Mouse (Mus musculus): ENCODE data around the gene Zfp553. TPM values are rescaled to one million over a fixed set of nuclear protein-coding genes. Genes with fewer than 3 reads are reported as not detected.

The Zfp553 gene
- 48.7 and 54.9 TPM in 2 replicates for polyA plus RNA-seq (2015; fragmentation: Nextera tagmentation; extraction: Ambion mirVana)

- peak; percentile 93 for ATAC-seq
- H3K4me2 ChIP-seq (ENCODE audit: low read length), result peak within 1 kb of the TSS; percentile 90
- H3K27ac ChIP-seq (ENCODE audit: low read length), result peak within 1 kb of the TSS; percentile 99
- H3K9me3 ChIP-seq (replicated peaks; ENCODE audit: control insufficient read depth, low read length, poor library complexity, severe bottlenecking), result no peaks in the 10 kb centered on the region
- H3K36me3 ChIP-seq (ENCODE audit: control insufficient read depth, insufficient read depth, low read length), result peaks cover 26% of the 10 kb centered on the region
- H3K4me3 ChIP-seq (ENCODE audit: low read depth, low read length), result peak within 1 kb of the TSS; percentile 96
- no peaks in the 10 kb centered on the region for H3K27me3 ChIP-seq (ENCODE audit: control insufficient read depth, insufficient read depth, low read depth, low read length)
- H3K9ac ChIP-seq (ENCODE audit: low read depth, low read length), result peak within 1 kb of the TSS; percentile 99
- under 1% methylated on average over 63 of the region's 64 CpGs for WGBS
- H3K4me1 ChIP-seq (ENCODE audit: control insufficient read depth, insufficient read depth, low read length), result peaks cover 38% of the 10 kb centered on the region
Observed at GRCm38 (mm10) chr7:127232622-127233367, at the start of gene Zfp553, which contains the start of gene Sept1. TSS of gene Zfp553 (plus strand) at chr7:127233061. TSS of gene Sept1 (minus strand) at chr7:127233130.

DNA sequence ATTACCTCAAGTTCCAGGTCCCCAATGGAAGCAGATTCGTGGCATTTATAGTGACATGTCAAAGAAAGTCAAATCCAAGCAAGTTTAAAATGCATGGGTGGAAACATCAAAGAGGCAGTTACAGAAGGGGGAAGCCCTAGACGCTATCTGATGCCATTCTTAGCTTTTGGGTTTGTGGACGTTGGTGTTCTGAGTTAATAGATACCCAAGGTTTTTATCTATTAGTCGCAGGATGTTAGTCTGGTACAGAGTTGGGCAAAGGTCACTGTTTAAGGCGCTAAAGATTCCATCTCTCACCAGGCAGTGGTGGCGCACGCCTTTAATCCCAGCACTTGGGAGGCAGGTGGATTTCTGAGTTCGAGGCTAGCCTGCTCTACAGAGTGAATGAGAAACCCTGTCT lies 49.5 kb upstream of the Zfp553 start:
- 83% methylated on average over 8 of the region's 8 CpGs for WGBS
- Histone ChIP-seq H3K36me3 (ENCODE audit: control insufficient read depth, insufficient read depth, low read length) (no peaks in the 10 kb centered on the region), H3K4me1 (ENCODE audit: control insufficient read depth, insufficient read depth, low read length) (no peaks in the 10 kb centered on the region), H3K27ac (ENCODE audit: low read length) (no peak overlapping the region), H3K4me2 (ENCODE audit: low read length) (no peak overlapping the region), H3K27me3 (ENCODE audit: control insufficient read depth, insufficient read depth, low read depth, low read length) (no peaks in the 10 kb centered on the region), H3K9ac (ENCODE audit: low read depth, low read length) (no peak overlapping the region), H3K4me3 (ENCODE audit: low read depth, low read length) (no peak overlapping the region), H3K9me3 (replicated peaks; ENCODE audit: control insufficient read depth, low read length, poor library complexity, severe bottlenecking) (no peaks in the 10 kb centered on the region)
- no peak for ATAC-seq

DNA sequence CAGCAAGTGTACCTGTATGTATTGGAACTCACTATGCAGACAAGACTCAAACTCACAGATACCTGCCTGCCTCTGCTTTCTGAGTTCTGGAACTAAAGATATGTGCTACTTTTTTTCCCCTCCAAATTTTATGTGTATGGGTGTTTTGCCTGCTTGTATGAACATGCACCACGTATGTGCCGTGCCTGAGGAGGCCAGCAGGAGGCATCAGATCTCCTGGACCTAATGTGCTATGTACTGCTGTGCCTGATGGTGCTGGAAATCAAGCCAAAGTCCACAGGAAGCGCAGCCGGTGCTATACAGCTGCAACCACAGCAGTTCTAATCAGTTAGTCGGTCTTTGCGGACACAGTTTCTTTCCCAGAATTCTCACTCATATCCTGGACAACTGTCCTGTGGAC lies 49.0 kb upstream of the Zfp553 start:
- Histone ChIP-seq H3K9me3 (replicated peaks; ENCODE audit: control insufficient read depth, low read length, poor library complexity, severe bottlenecking) (no peaks in the 10 kb centered on the region), H3K4me3 (ENCODE audit: low read depth, low read length) (no peak overlapping the region), H3K36me3 (ENCODE audit: control insufficient read depth, insufficient read depth, low read length) (no peaks in the 10 kb centered on the region), H3K9ac (ENCODE audit: low read depth, low read length) (no peak overlapping the region), H3K4me1 (ENCODE audit: control insufficient read depth, insufficient read depth, low read length) (no peaks in the 10 kb centered on the region), H3K27me3 (ENCODE audit: control insufficient read depth, insufficient read depth, low read depth, low read length) (no peaks in the 10 kb centered on the region), H3K27ac (ENCODE audit: low read length) (no peak overlapping the region), H3K4me2 (ENCODE audit: low read length) (no peak overlapping the region)
- no peak for ATAC-seq
- WGBS, result 82% methylated on average over 6 of the region's 6 CpGs

- Histone ChIP-seq H3K36me3 (ENCODE audit: control insufficient read depth, insufficient read depth, low read length) (no peaks in the 10 kb centered on the region), H3K4me1 (ENCODE audit: control insufficient read depth, insufficient read depth, low read length) (no peaks in the 10 kb centered on the region), H3K27ac (ENCODE audit: low read length) (no peak overlapping the region), H3K4me3 (ENCODE audit: low read depth, low read length) (no peak overlapping the region), H3K9ac (ENCODE audit: low read depth, low read length) (no peak overlapping the region), H3K9me3 (replicated peaks; ENCODE audit: control insufficient read depth, low read length, poor library complexity, severe bottlenecking) (no peaks in the 10 kb centered on the region), H3K4me2 (ENCODE audit: low read length) (no peak overlapping the region), H3K27me3 (ENCODE audit: control insufficient read depth, insufficient read depth, low read depth, low read length) (no peaks in the 10 kb centered on the region)
- ATAC-seq, result no peak
- WGBS, result no CpG with 5 or more reads among the region's 1 CpGs
Observed at GRCm38 (mm10) chr7:127184720-127185119, 48.1 kb upstream of the Zfp553 start.

DNA sequence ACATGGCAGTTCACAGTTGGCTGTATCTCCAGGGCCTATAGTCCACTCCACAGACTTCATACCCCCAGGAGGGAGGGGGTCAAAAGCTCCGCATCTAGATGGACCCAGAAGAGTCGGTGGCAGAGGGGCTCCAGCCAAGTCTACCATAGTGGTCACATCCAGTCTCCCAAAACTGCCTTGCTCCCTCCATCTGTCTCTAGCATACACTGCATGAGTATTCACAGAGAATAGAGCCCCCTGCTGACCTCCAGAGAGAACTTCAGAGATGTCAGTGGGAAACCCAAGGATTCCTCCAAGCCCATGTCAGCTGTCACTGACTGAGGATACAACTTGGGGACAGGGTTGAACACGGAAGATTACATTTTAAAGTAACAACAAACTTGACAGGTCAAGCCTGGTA lies 47.3 kb upstream of the Zfp553 start:
- Histone ChIP-seq H3K4me1 (ENCODE audit: control insufficient read depth, insufficient read depth, low read length) (no peaks in the 10 kb centered on the region), H3K4me2 (ENCODE audit: low read length) (no peak overlapping the region), H3K4me3 (ENCODE audit: low read depth, low read length) (no peak overlapping the region), H3K27ac (ENCODE audit: low read length) (no peak overlapping the region), H3K36me3 (ENCODE audit: control insufficient read depth, insufficient read depth, low read length) (no peaks in the 10 kb centered on the region), H3K9me3 (replicated peaks; ENCODE audit: control insufficient read depth, low read length, poor library complexity, severe bottlenecking) (no peaks in the 10 kb centered on the region), H3K27me3 (ENCODE audit: control insufficient read depth, insufficient read depth, low read depth, low read length) (no peaks in the 10 kb centered on the region), H3K9ac (ENCODE audit: low read depth, low read length) (no peak overlapping the region)
- no peak for ATAC-seq
- WGBS, result 67% methylated on average over 3 of the region's 3 CpGs

GRCm38 (mm10) chr7:127187351-127187750 lies 45.5 kb upstream of the Zfp553 start:
- Histone ChIP-seq H3K4me1 (ENCODE audit: control insufficient read depth, insufficient read depth, low read length) (no peaks in the 10 kb centered on the region), H3K9me3 (replicated peaks; ENCODE audit: control insufficient read depth, low read length, poor library complexity, severe bottlenecking) (no peaks in the 10 kb centered on the region), H3K27ac (ENCODE audit: low read length) (no peak overlapping the region), H3K27me3 (ENCODE audit: control insufficient read depth, insufficient read depth, low read depth, low read length) (no peaks in the 10 kb centered on the region), H3K4me2 (ENCODE audit: low read length) (no peak overlapping the region), H3K9ac (ENCODE audit: low read depth, low read length) (no peak overlapping the region), H3K36me3 (ENCODE audit: control insufficient read depth, insufficient read depth, low read length) (peaks cover 5% of the 10 kb centered on the region; the same call in 1 of the 2 replicates), H3K4me3 (ENCODE audit: low read depth, low read length) (no peak overlapping the region)
- no peak for ATAC-seq
- WGBS, result 70% methylated on average over 10 of the region's 10 CpGs

DNA sequence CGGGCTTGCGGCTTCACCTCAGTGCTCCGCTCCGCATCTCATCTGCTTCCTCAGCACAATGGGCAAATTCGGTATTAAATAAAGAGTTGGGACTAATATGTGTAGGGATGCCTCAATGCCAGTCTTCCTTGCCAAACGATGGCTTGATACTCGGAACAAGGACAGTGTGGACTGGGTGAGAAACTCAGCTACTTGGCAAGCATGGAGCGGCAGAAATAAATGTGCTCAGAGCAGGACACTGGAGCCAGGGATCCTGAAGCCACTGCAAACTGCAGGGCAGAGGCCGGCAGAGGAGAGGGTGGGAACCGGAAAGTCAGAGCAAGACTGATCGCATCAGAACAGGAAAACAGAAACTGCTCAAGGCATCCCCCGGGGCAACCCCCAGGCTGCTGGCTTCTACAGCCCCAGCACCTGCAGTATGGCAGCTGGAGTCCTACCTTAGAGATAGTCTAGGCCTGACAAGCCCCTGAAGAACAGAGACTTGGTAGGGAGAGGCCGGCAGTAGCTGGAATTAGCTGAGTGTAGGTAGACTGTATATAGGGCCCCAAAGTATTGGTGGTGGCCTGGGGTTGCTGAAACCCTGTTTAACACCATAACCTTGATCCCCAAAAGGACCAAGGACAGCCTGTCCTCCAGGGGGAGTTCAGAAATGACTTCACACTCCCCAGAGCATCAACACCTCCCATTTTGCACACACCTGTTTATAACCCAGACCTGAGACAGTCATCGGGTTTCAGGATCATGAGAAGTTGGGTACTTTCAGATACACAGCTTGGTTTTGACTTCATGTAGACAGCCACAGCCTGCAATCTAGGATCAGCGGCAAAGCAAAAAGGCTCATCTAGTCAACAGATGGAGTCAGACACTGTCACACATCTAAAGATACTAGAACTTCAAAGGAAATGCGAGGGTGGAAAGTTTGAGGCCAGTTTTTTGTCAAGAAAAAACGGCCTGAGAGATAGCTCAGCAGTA lies 44.3 kb upstream of the Zfp553 start:
- no peak for ATAC-seq
- no peak overlapping the region for H3K27ac ChIP-seq (ENCODE audit: low read length)
- H3K27me3 ChIP-seq (ENCODE audit: control insufficient read depth, insufficient read depth, low read depth, low read length), result no peaks in the 10 kb centered on the region
- 89% methylated on average over 17 of the region's 17 CpGs for WGBS
- no peak overlapping the region for H3K4me3 ChIP-seq (ENCODE audit: low read depth, low read length)
- no peaks in the 10 kb centered on the region for H3K9me3 ChIP-seq (replicated peaks; ENCODE audit: control insufficient read depth, low read length, poor library complexity, severe bottlenecking)
- no peak overlapping the region for H3K9ac ChIP-seq (ENCODE audit: low read depth, low read length)
- H3K36me3 ChIP-seq (ENCODE audit: control insufficient read depth, insufficient read depth, low read length), result peaks cover 7% of the 10 kb centered on the region; the same call in 1 of the 2 replicates
- H3K4me2 ChIP-seq (ENCODE audit: low read length), result no peak overlapping the region
- no peaks in the 10 kb centered on the region for H3K4me1 ChIP-seq (ENCODE audit: control insufficient read depth, insufficient read depth, low read length)

DNA sequence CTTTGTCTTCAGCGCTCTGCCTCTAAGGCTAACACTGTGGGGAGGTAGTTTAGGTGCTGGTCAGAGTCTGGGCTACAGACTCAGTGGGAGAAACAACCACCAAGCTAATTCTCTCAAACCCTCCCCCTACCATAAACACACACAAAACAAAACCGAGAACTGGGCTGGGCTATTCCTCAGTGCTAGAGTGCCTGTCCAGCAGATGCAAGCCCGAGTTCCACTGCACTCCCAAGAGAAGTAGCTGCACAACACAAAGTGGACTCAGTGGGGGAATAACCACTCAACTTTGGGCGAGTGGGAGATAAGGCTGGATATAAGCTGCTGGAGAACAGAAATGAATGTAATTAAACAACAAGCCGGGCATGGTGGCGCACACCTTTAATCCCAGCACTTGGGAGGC lies 42.2 kb upstream of the Zfp553 start:
- Histone ChIP-seq H3K27me3 (ENCODE audit: control insufficient read depth, insufficient read depth, low read depth, low read length) (no peaks in the 10 kb centered on the region), H3K4me1 (ENCODE audit: control insufficient read depth, insufficient read depth, low read length) (peaks cover 14% of the 10 kb centered on the region), H3K9ac (ENCODE audit: low read depth, low read length) (no peak overlapping the region), H3K36me3 (ENCODE audit: control insufficient read depth, insufficient read depth, low read length) (peaks cover 9% of the 10 kb centered on the region; the same call in 1 of the 2 replicates), H3K9me3 (replicated peaks; ENCODE audit: control insufficient read depth, low read length, poor library complexity, severe bottlenecking) (no peaks in the 10 kb centered on the region), H3K27ac (ENCODE audit: low read length) (no peak overlapping the region), H3K4me3 (ENCODE audit: low read depth, low read length) (no peak overlapping the region), H3K4me2 (ENCODE audit: low read length) (no peak overlapping the region)
- WGBS, result 82% methylated on average over 6 of the region's 6 CpGs
- no peak for ATAC-seq

- WGBS, result 97% methylated on average over 5 of the region's 5 CpGs
- Histone ChIP-seq H3K4me2 (ENCODE audit: low read length) (no peak overlapping the region), H3K27me3 (ENCODE audit: control insufficient read depth, insufficient read depth, low read depth, low read length) (no peaks in the 10 kb centered on the region), H3K27ac (ENCODE audit: low read length) (no peak overlapping the region), H3K9ac (ENCODE audit: low read depth, low read length) (no peak overlapping the region), H3K36me3 (ENCODE audit: control insufficient read depth, insufficient read depth, low read length) (peaks cover 14% of the 10 kb centered on the region), H3K4me3 (ENCODE audit: low read depth, low read length) (no peak overlapping the region), H3K4me1 (ENCODE audit: control insufficient read depth, insufficient read depth, low read length) (peaks cover 18% of the 10 kb centered on the region), H3K9me3 (replicated peaks; ENCODE audit: control insufficient read depth, low read length, poor library complexity, severe bottlenecking) (no peaks in the 10 kb centered on the region)
- no peak for ATAC-seq
Observed at GRCm38 (mm10) chr7:127192989-127193388, 39.9 kb upstream of the Zfp553 start.

All from midbrain, embryonic 16.5 days (tissue).